In the genomic region with DNA sequence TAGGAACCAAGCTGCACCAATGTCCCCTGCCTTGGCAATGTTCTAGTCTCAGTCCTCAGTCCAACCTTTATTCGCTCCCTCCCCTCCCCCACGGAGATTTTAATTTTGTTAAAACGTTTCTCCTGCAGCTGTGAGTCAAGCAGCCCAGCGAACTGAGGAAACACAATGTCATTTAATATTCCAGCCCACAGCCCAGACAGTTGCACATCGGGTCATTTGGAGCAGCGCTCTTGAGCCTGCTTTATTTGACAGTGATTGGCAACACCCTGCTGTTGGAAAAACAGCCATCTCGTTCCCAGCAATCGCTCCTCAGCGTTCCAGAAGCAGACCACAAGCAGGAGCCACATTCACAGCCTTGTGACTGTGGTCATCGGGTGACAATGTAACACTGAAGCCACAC, we compare ENCODE assay signal across 18 mouse cellular contexts. TPM values are rescaled to one million over a fixed set of nuclear protein-coding genes. Genes with fewer than 3 reads are reported as not detected.
DNase-seq lines count a peak whose midpoint lies in the region; ATAC-seq and TF ChIP-seq lines count a peak whose summit lies in the region.
"Had no signal": no experiment of that assay in that cellular context is flagged by ENCODE, and none has a peak within 500 bp of the region (broad histone marks: within the 10 kb centered on the region; RNA-seq: fewer than 3 reads in every experiment).

No protein-coding gene starts in this region.

- no peak for DNase-seq in forebrain, embryonic 10.5 days (ENCODE audit: extremely low spot score, low spot score)
- peak; percentile 19 for DNase-seq in kidney, postnatal 10 days
- no peak for DNase-seq in kidney, adult 18-20 months
- DNase-seq in brain, embryonic 14.5 days (ENCODE audit: low read depth): peak; percentile 71
- DNase-seq in right cerebral cortex, adult 2 months (ENCODE audit: low spot score in 2 of 2): no peak
- DNase-seq: adrenal gland, postnatal 25 days; cerebellum, postnatal 36 days; heart, adult 2 months; liver, postnatal 0 days had no signal

- 23% methylated on average over 10 of the region's 10 CpGs for WGBS in forebrain, embryonic 12.5 days
- 44% methylated on average over 10 of the region's 10 CpGs for WGBS in forebrain, embryonic 10.5 days
- WGBS in hindbrain, embryonic 12.5 days: 11% methylated on average over 10 of the region's 10 CpGs

- H3K9ac ChIP-seq in forebrain, embryonic 12.5 days: no peak overlapping the region
- H3K9ac ChIP-seq in hindbrain, embryonic 12.5 days: no peak overlapping the region
- H3K9ac ChIP-seq: liver, postnatal 0 days had no signal

- ATAC-seq in forebrain, embryonic 12.5 days (ENCODE audit: low FRiP score): peak; percentile 73
- ATAC-seq in hindbrain, embryonic 12.5 days (ENCODE audit: low FRiP score): peak; percentile 42
- ATAC-seq in erythroid progenitor cell, adult 5-6 weeks (replicated peaks; ENCODE audit: low FRiP score, poor library complexity, severe bottlenecking): no peak
- ATAC-seq: liver, postnatal 0 days had no signal

- H3K4me1 ChIP-seq in forebrain, embryonic 12.5 days: peaks cover 15% of the 10 kb centered on the region
- H3K4me1 ChIP-seq in forebrain, embryonic 10.5 days: peaks cover 29% of the 10 kb centered on the region
- H3K4me1 ChIP-seq in hindbrain, embryonic 12.5 days: peaks cover 20% of the 10 kb centered on the region

- H3K27me3 ChIP-seq in forebrain, embryonic 12.5 days: 0 out of 2 replicates have a peak, but pooled peaks cover 4% of the 10 kb centered on the region
- H3K27me3 ChIP-seq in forebrain, embryonic 10.5 days (ENCODE audit: poor library complexity, severe bottlenecking): no peaks in the 10 kb centered on the region
- H3K27me3 ChIP-seq in hindbrain, embryonic 12.5 days: no peaks in the 10 kb centered on the region

- peak overlapping the region; percentile 25; the same call in 1 of the 2 replicates for H3K4me2 ChIP-seq in forebrain, embryonic 12.5 days
- peak overlapping the region; percentile 36 for H3K4me2 ChIP-seq in hindbrain, embryonic 12.5 days (replicated peaks)

- no peak for TF ChIP-seq CTCF in brain, embryonic 14.5 days (IDR thresholded peaks at IDR 0.05; ENCODE audit: borderline replicate concordance, extremely low read depth, insufficient read depth, insufficient read length)

- H3K4me3 ChIP-seq in forebrain, embryonic 12.5 days (replicated peaks): no peak overlapping the region
- H3K4me3 ChIP-seq in forebrain, embryonic 10.5 days: no peak overlapping the region
- H3K4me3 ChIP-seq in hindbrain, embryonic 12.5 days: no peak overlapping the region
- H3K4me3 ChIP-seq: heart, adult 2 months had no signal

- TF ChIP-seq POLR2A in brain, embryonic 14.5 days (IDR thresholded peaks at IDR 0.05; ENCODE audit: borderline replicate concordance, extremely low read depth, insufficient read depth, insufficient read length, poor library complexity, severe bottlenecking): no peak

- no peaks in the 10 kb centered on the region for H3K36me3 ChIP-seq in forebrain, embryonic 12.5 days (replicated peaks)
- no peaks in the 10 kb centered on the region for H3K36me3 ChIP-seq in forebrain, embryonic 10.5 days (replicated peaks)
- no peaks in the 10 kb centered on the region for H3K36me3 ChIP-seq in hindbrain, embryonic 12.5 days

- 0 out of 2 replicates have a peak overlapping the region, but pooled peaks have one; percentile 0 for H3K27ac ChIP-seq in forebrain, embryonic 12.5 days
- H3K27ac ChIP-seq in forebrain, embryonic 10.5 days: no peak overlapping the region
- peak overlapping the region; percentile 64 for H3K27ac ChIP-seq in hindbrain, embryonic 12.5 days
- H3K27ac ChIP-seq: heart, adult 2 months; macrophage had no signal

- H3K9me3 ChIP-seq in forebrain, embryonic 12.5 days: no peaks in the 10 kb centered on the region
- no peaks in the 10 kb centered on the region for H3K9me3 ChIP-seq in forebrain, embryonic 10.5 days
- H3K9me3 ChIP-seq in hindbrain, embryonic 12.5 days (replicated peaks): no peaks in the 10 kb centered on the region

RNA-seq across cellular contexts. Expression of a gene that starts 11.3 kb away (rescaled TPM):
- 12.7 and 25.0 TPM in 2 replicates for polyA plus RNA-seq in forebrain, embryonic 12.5 days (2016; fragmentation: Nextera tagmentation; extraction: Ambion mirVana)
- polyA plus RNA-seq in forebrain, embryonic 10.5 days (2016; fragmentation: Nextera tagmentation; extraction: Ambion mirVana): 2.2 and 2.4 TPM in 2 replicates
- polyA plus RNA-seq in brain, embryonic 14.5 days (2012; rRNA removed): 20.7 and 23.6 TPM in 2 replicates
- polyA plus RNA-seq in hindbrain, embryonic 12.5 days (2016; fragmentation: Nextera tagmentation; extraction: Ambion mirVana): 24.8 and 25.5 TPM in 2 replicates
- total RNA-seq in erythroid progenitor cell, adult 5-6 weeks (2015; ENCODE audit: low replicate concordance): not detected in 2 replicates
- not detected in 2 replicates for total RNA-seq in erythroid progenitor cell, adult 5-6 weeks (2017; ENCODE audit: low replicate concordance)
- total RNA-seq: gastrocnemius, adult 18-20 months had no signal
- polyA plus RNA-seq: C2C12; liver, postnatal 0 days; macrophage had no signal

RNA-seq across cellular contexts. Expression of a gene that starts 20.9 kb away (rescaled TPM):
- not detected in 2 replicates for polyA plus RNA-seq in forebrain, embryonic 12.5 days (2016; fragmentation: Nextera tagmentation; extraction: Ambion mirVana)
- not detected in 2 replicates for polyA plus RNA-seq in forebrain, embryonic 10.5 days (2016; fragmentation: Nextera tagmentation; extraction: Ambion mirVana)
- not detected in 2 replicates for polyA plus RNA-seq in brain, embryonic 14.5 days (2012; rRNA removed)
- polyA plus RNA-seq in hindbrain, embryonic 12.5 days (2016; fragmentation: Nextera tagmentation; extraction: Ambion mirVana): not detected in 2 replicates
- not detected in 2 replicates for total RNA-seq in erythroid progenitor cell, adult 5-6 weeks (2015; ENCODE audit: low replicate concordance)
- not detected in 2 replicates for total RNA-seq in erythroid progenitor cell, adult 5-6 weeks (2017; ENCODE audit: low replicate concordance)
- total RNA-seq: adrenal gland, postnatal 25 days; ES-E14; gastrocnemius, adult 18-20 months; heart, adult 2 months; left cerebral cortex, adult 8-10 months had no signal
- polyA plus RNA-seq: C2C12; heart, adult 2 months; limb, embryonic 14.5 days; liver, postnatal 0 days; macrophage had no signal

Comparison
In these comparisons a context has a peak if more than half of its experiments do, and no peak if none do; other contexts are left out.
1. DNase-seq: peak in kidney, postnatal 10 days (single experiment) and brain, embryonic 14.5 days (single experiment); none in forebrain, embryonic 10.5 days (single experiment), kidney, adult 18-20 months (single experiment) and right cerebral cortex, adult 2 months (0 of 2).